Mouse (Mus musculus) limb, embryonic 14.5 days (tissue): ENCODE data around the gene B3galt4. TPM values are rescaled to one million over a fixed set of nuclear protein-coding genes. Genes with fewer than 3 reads are reported as not detected.

Experiments used
- ATAC-seq: fragments of 200-750 bp; cut with Nextera tagmentation; 2 replicates; pipeline ENCODE4 v1.8.0; 2017; ENCODE audit warnings: low read depth, moderate number of reproducible peaks, moderate TSS enrichment; ENCODE audit not compliant: low FRiP score
- DNase-seq: peaks from one replicate; pipeline ENCODE4 v3.0.0-alpha.2; 2015; ENCODE audit warnings: low spot score
- H3K27ac ChIP-seq: fragments of 300-500 bp; sonication (generic); replicated peaks from 2 replicates; pipeline ENCODE4 v1.5.1; 2014; ENCODE audit warnings: low read depth, mild to moderate bottlenecking, low read length, moderate library complexity, mixed read lengths
- H3K27me3 ChIP-seq: fragments of 300-500 bp; sonication (generic); 2 replicates; pipeline ENCODE4 v1.6.1; 2014; ENCODE audit warnings: low read length, mixed read lengths; ENCODE audit not compliant: control insufficient read depth, insufficient read depth
- H3K36me3 ChIP-seq: fragments of 300-500 bp; sonication (generic); 2 replicates; pipeline ENCODE4 v1.6.1; 2014; ENCODE audit warnings: mild to moderate bottlenecking, low read length, moderate library complexity, mixed read lengths; ENCODE audit not compliant: control insufficient read depth, insufficient read depth
- H3K4me1 ChIP-seq: fragments of 300-500 bp; sonication (generic); 2 replicates; pipeline ENCODE4 v1.6.1; 2014; ENCODE audit warnings: antibody characterized with exemption, low read length, mixed read lengths; ENCODE audit not compliant: control insufficient read depth, insufficient read depth
- H3K4me2 ChIP-seq: fragments of 300-500 bp; sonication (generic); replicated peaks from 2 replicates; pipeline ENCODE4 v1.6.1; 2014; ENCODE audit warnings: low read depth, mild to moderate bottlenecking, low read length, moderate library complexity; ENCODE audit not compliant: severe bottlenecking
- H3K4me3 ChIP-seq: fragments of 300-500 bp; sonication (generic); replicated peaks from 2 replicates; pipeline ENCODE4 v1.5.1; 2014; ENCODE audit warnings: low read length
- H3K9ac ChIP-seq: fragments of 300-500 bp; sonication (generic); 2 replicates; pipeline ENCODE4 v1.6.1; 2014; ENCODE audit warnings: mild to moderate bottlenecking, low read depth, low read length, moderate library complexity; ENCODE audit not compliant: severe bottlenecking
- H3K9me3 ChIP-seq: fragments of 300-500 bp; sonication (generic); 2 replicates; pipeline ENCODE4 v1.6.1; 2016; ENCODE audit warnings: low read length; ENCODE audit not compliant: control insufficient read depth
- POLR2A ChIP-seq: fragments of 200-500 bp; IDR thresholded peaks from 2 replicates; pipeline ENCODE4 v1.8.0; 2012; ENCODE audit warnings: inconsistent platforms, mild to moderate bottlenecking, moderate library complexity, borderline replicate concordance; ENCODE audit not compliant: insufficient read depth, insufficient read length; ENCODE audit errors: extremely low read depth
- WGBS: fragments of 180-500 bp; shearing (Covaris S2); extraction: QIAGEN DNeasy Blood & Tissue Kit; methylation state at CpG from one replicate; pipeline ENCODE4 v1.1.7; 2014; 5-methylcytosine and 5-hydroxymethylcytosine counted together
- polyA plus RNA-seq, 2 experiments: library from polyadenylated mRNA; depleted of rRNA in 1 of 2; stranded (reverse) in 1 of 2; unstranded in 1 of 2; fragments of >200 nt; fragmentation: Nextera tagmentation in 1 of 2; extraction: Ambion mirVana in 1 of 2; gene quantifications; 2 replicates each; pipeline versions ENCODE4 v1.2.1 to v1.2.3; 2012 to 2014

B3galt4 gene
- polyA plus RNA-seq, 2 experiments = 4.0 to 7.7 TPM

GRCm38 (mm10) chr17:33932448-33932847, 18.8 kb downstream of the B3galt4 start:
- no peak overlapping the region for H3K27ac ChIP-seq
- no peak overlapping the region for H3K4me3 ChIP-seq
- H3K27me3 ChIP-seq = no peaks in the 10 kb centered on the region
- TF ChIP-seq POLR2A = no peak
- DNase-seq = no peak
- H3K4me1 ChIP-seq = peaks cover 15% of the 10 kb centered on the region
- no peak overlapping the region for H3K4me2 ChIP-seq
- H3K9ac ChIP-seq = no peak overlapping the region
- no peaks in the 10 kb centered on the region for H3K9me3 ChIP-seq
- ATAC-seq = no peak
- WGBS = 94% methylated on average over 14 of the region's 14 CpGs
- peaks cover 45% of the 10 kb centered on the region for H3K36me3 ChIP-seq

- H3K9me3 ChIP-seq = no peaks in the 10 kb centered on the region
- peaks cover 40% of the 10 kb centered on the region for H3K36me3 ChIP-seq
- 93% methylated on average over 11 of the region's 11 CpGs for WGBS
- H3K27ac ChIP-seq = no peak overlapping the region
- no peak overlapping the region for H3K4me2 ChIP-seq
- H3K4me1 ChIP-seq = peaks cover 15% of the 10 kb centered on the region
- no peak overlapping the region for H3K9ac ChIP-seq
- 0 out of 2 replicates have a peak overlapping the region, but pooled peaks have one; percentile 84 for H3K4me3 ChIP-seq
- DNase-seq (no peak), ATAC-seq (no peak)
- no peaks in the 10 kb centered on the region for H3K27me3 ChIP-seq
- no peak for TF ChIP-seq POLR2A
Observed at GRCm38 (mm10) chr17:33931947-33932346, 19.3 kb downstream of the B3galt4 start.

GRCm38 (mm10) chr17:33931159-33931866, 20.0 kb downstream of the B3galt4 start:
- 30% methylated on average over 18 of the region's 18 CpGs for WGBS
- peaks cover 42% of the 10 kb centered on the region for H3K36me3 ChIP-seq
- no peak overlapping the region for H3K27ac ChIP-seq

GRCm38 (mm10) chr17:33930280-33931158, 20.8 kb downstream of the B3galt4 start:
- Histone ChIP-seq H3K4me2 (peak overlapping the region; percentile 98), H3K9me3 (no peaks in the 10 kb centered on the region), H3K27me3 (no peaks in the 10 kb centered on the region), H3K4me3 (peak overlapping the region; percentile 84), H3K36me3 (peaks cover 40% of the 10 kb centered on the region), H3K27ac (peak overlapping the region; percentile 90), H3K9ac (peak overlapping the region; percentile 72), H3K4me1 (peaks cover 15% of the 10 kb centered on the region)
- DNase-seq (peak; percentile 60), ATAC-seq (no peak)
- TF ChIP-seq POLR2A = no peak
- under 1% methylated on average over 45 of the region's 45 CpGs for WGBS

More at GRCm38 (mm10) chr17:33931159-33931866, 20.0 kb downstream of the B3galt4 start:
- peak overlapping the region; percentile 84 for H3K4me3 ChIP-seq
- no peaks in the 10 kb centered on the region for H3K27me3 ChIP-seq
- H3K4me1 ChIP-seq = peaks cover 15% of the 10 kb centered on the region
- peak overlapping the region; percentile 98 for H3K4me2 ChIP-seq
- no peak for ATAC-seq
- H3K9me3 ChIP-seq = no peaks in the 10 kb centered on the region
- no peak for DNase-seq
- peak overlapping the region; percentile 72 for H3K9ac ChIP-seq
- no peak for TF ChIP-seq POLR2A
